Mouse (Mus musculus) CH12.LX (cell line): ENCODE data around the gene Lcn10. TPM values are rescaled to one million over a fixed set of nuclear protein-coding genes. Genes with fewer than 3 reads are reported as not detected.
A peak's percentile ranks its signal among the peaks of the same experiment; 100 is the strongest.

ENCODE experiments used
- DNase-seq: peaks from one replicate; pipeline ENCODE4 v3.0.0-alpha.2; 2013; ENCODE audit errors: extremely low read depth
- H3K27ac ChIP-seq: 2 replicates; pipeline ENCODE4 v1.5.1; 2012; ENCODE audit warnings: low read depth, mild to moderate bottlenecking, control low read depth, moderate library complexity; ENCODE audit not compliant: insufficient read depth
- H3K27me3 ChIP-seq: replicated peaks from 2 replicates; pipeline ENCODE3; 2012; ENCODE audit warnings: inconsistent platforms
- H3K36me3 ChIP-seq, 2 experiments: replicated peaks in 1 of 2; 2 replicates each; pipeline versions ENCODE3 to v1.6.1; 2012; ENCODE audit warnings: inconsistent platforms in 1 of 2, low read length in 1 of 2, mild to moderate bottlenecking in 1 of 2, mixed read lengths in 1 of 2, moderate library complexity in 1 of 2; ENCODE audit not compliant: control insufficient read depth in 1 of 2, insufficient read depth in 1 of 2
- H3K4me1 ChIP-seq, 2 experiments: 2 replicates each; pipeline ENCODE4 v1.6.1; 2012; ENCODE audit warnings: inconsistent platforms in 1 of 2, moderate library complexity in 1 of 2; ENCODE audit not compliant: insufficient read depth in 2 of 2, control insufficient read depth in 1 of 2
- H3K4me2 ChIP-seq: 2 replicates; pipeline ENCODE4 v1.6.1; 2012; ENCODE audit warnings: low read depth, mild to moderate bottlenecking, control low read depth; ENCODE audit not compliant: poor library complexity, insufficient read depth, severe bottlenecking
- H3K4me3 ChIP-seq, 3 experiments: fragments of 150-350 bp in 1 of 3; sonication (generic) in 1 of 3; replicated peaks in 1 of 3; 2 replicates each; pipeline versions ENCODE3 to v1.5.1; 2011 to 2012; ENCODE audit warnings: low read depth in 2 of 3, low read length in 2 of 3, mild to moderate bottlenecking in 2 of 3, moderate library complexity in 2 of 3, control low read depth in 1 of 3, improper control_type of control experiment in 1 of 3, inconsistent platforms in 1 of 3, mixed read lengths in 1 of 3; ENCODE audit not compliant: poor library complexity in 1 of 3
- H3K79me2 ChIP-seq: replicated peaks from 2 replicates; pipeline ENCODE4 v1.6.1; 2012; ENCODE audit warnings: mild to moderate bottlenecking, moderate library complexity; ENCODE audit not compliant: control insufficient read depth, poor library complexity, insufficient read depth, severe bottlenecking; ENCODE audit errors: extremely low read depth
- H3K9ac ChIP-seq: 2 replicates; pipeline ENCODE4 v1.6.1; 2012; ENCODE audit warnings: low read depth, mild to moderate bottlenecking, control low read depth, moderate library complexity; ENCODE audit not compliant: insufficient read depth
- H3K9me3 ChIP-seq: replicated peaks from 2 replicates; pipeline ENCODE3; 2012; ENCODE audit warnings: low read length, inconsistent platforms, mixed read lengths
- BHLHE40 ChIP-seq: IDR thresholded peaks from 2 replicates; pipeline ENCODE4 v1.6.1; 2011; ENCODE audit warnings: mild to moderate bottlenecking, low read depth, low read length, improper control_type of control experiment
- CHD1 ChIP-seq: IDR thresholded peaks from 2 replicates; pipeline ENCODE4 v1.6.1; 2012; ENCODE audit warnings: low read depth, low read length, improper control_type of control experiment, inconsistent platforms
- CTCF ChIP-seq, 2 experiments: IDR thresholded peaks in 1 of 2; conservative IDR thresholded peaks in 1 of 2; 2 replicates each; pipeline ENCODE4 v1.5.1; 2011 to 2012; ENCODE audit warnings: low read depth in 2 of 2, low read length in 2 of 2, improper control_type of control experiment in 1 of 2, inconsistent platforms in 1 of 2, mild to moderate bottlenecking in 1 of 2, moderate library complexity in 1 of 2
- E2F4 ChIP-seq: IDR thresholded peaks from 2 replicates; pipeline ENCODE4 v1.6.1; 2011; ENCODE audit warnings: low read depth, low read length, improper control_type of control experiment; ENCODE audit not compliant: insufficient replicate concordance
- IRF4 ChIP-seq: IDR thresholded peaks from 2 replicates; pipeline ENCODE4 v1.6.1; 2014; ENCODE audit warnings: low read depth, mild to moderate bottlenecking, inconsistent platforms, low read length, improper control_type of control experiment
- MXI1 ChIP-seq: IDR thresholded peaks from 2 replicates; pipeline ENCODE4 v1.6.1; 2011; ENCODE audit warnings: mild to moderate bottlenecking, low read depth, low read length, improper control_type of control experiment
- MYC ChIP-seq: IDR thresholded peaks from 2 replicates; pipeline ENCODE4 v1.6.1; 2011; ENCODE audit warnings: low read depth, mild to moderate bottlenecking, improper control_type of control experiment, low read length
- NELFE ChIP-seq: IDR thresholded peaks from 2 replicates; pipeline ENCODE4 v1.6.1; 2011; ENCODE audit warnings: low read depth, low read length, improper control_type of control experiment
- RAD21 ChIP-seq: IDR thresholded peaks from 2 replicates; pipeline ENCODE4 v1.6.1; 2011; ENCODE audit warnings: low read depth, mild to moderate bottlenecking, low read length, improper control_type of control experiment, moderate library complexity
- SIN3A ChIP-seq: IDR thresholded peaks from 2 replicates; pipeline ENCODE4 v1.6.1; 2012; ENCODE audit warnings: low read length, improper control_type of control experiment, inconsistent platforms
- ZMIZ1 ChIP-seq: IDR thresholded peaks from 2 replicates; pipeline ENCODE4 v1.6.1; 2012; ENCODE audit warnings: low read depth, mild to moderate bottlenecking, inconsistent platforms, low read length, improper control_type of control experiment
- dilution Hi-C: fragments of 300-500 bp; cut with MboI; formaldehyde crosslinking; loops from 2 replicates; pipeline ENCODE4 v1.14.3; 2020; ENCODE audit warnings: low sequenced_read_pairs; ENCODE audit not compliant: extremely low pct_unique_long_range_greater_than_20kb, extremely low pct_ligation_motif_present
- in situ Hi-C: fragments of 300-500 bp; cut with MboI; formaldehyde crosslinking; loops from 3 replicates; pipeline ENCODE4 v1.14.3; 2019; ENCODE audit warnings: low sequenced_read_pairs, low pct_ligation_motif_present, low pct_unique_long_range_greater_than_20kb, mixed read lengths
- polyA plus RNA-seq: library from polyadenylated mRNA; unstranded; fragments of >175 nt; gene quantifications from 2 replicates; pipeline ENCODE4 v1.2.1, GENCODE M21; 2012; ENCODE audit warnings: low read depth; ENCODE audit not compliant: insufficient read length
- total RNA-seq, 2 experiments: library from RNA; depleted of rRNA; stranded (reverse); fragments of 300-350 nt in 1 of 2; fragments of >200 nt in 1 of 2; gene quantifications; 2 replicates each; pipeline ENCODE4 v1.2.3; 2012 to 2014

Lcn10 gene
- total and polyA plus RNA-seq, 3 experiments = not detected

DNA sequence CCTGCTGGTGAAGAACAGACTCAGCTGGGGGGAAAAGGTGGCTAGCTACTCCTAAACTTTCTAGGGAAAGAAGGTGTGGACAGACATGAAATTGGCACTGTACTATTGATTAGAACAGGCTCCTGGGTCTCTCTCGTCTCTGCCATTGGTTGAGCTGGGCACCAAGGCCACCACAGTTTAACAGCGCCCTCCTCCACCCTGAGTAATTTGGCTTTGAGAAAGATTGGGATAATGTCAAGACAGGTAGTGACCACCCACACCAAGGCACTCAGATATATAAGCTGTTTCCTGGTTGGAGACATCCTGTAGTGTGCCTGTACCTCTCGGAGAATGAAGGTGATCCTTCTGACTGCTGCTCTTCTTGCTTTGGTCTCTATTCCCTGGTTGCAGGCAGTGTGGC is 6.0 kb upstream of the Lcn10 start, which contains the start of gene Lcn6:
Gene Lcn6, plus strand, starts transcription at position 301 of the 400 bp plus-strand sequence.
- Histone ChIP-seq H3K9me3 (no peaks in the 10 kb centered on the region), H3K27me3 (peaks cover 18% of the 10 kb centered on the region), H3K36me3 (no peaks in the 10 kb centered on the region), H3K27ac (no peak within 1 kb of the TSS), H3K9ac (no peak within 1 kb of the TSS), H3K79me2 (no peaks in the 10 kb centered on the region), H3K4me2 (no peak within 1 kb of the TSS), H3K4me3 (no peak within 1 kb of the TSS), H3K4me1 (peaks cover 4 to 36% of the 10 kb centered on the region in 2 experiments)
- DNase-seq = no peak
- in situ Hi-C loops = no loop called here
- TF ChIP-seq MYC (no peak), MXI1 (no peak), ZMIZ1 (no peak), E2F4 (no peak), NELFE (no peak), RAD21 (no peak)
- dilution Hi-C loops = no loop called here

GRCm38 (mm10) chr2:25679559-25679958 is 3.0 kb upstream of the Lcn10 start:
- Histone ChIP-seq H3K36me3 (no peaks in the 10 kb centered on the region), H3K9me3 (no peaks in the 10 kb centered on the region), H3K4me3 (no peak overlapping the region), H3K27ac (no peak overlapping the region), H3K79me2 (no peaks in the 10 kb centered on the region)
- in situ Hi-C loops (no loop called here), dilution Hi-C loops (no loop called here)
- TF ChIP-seq BHLHE40 (peak; percentile 62; the same call in 1 of the 2 replicates), SIN3A (no peak)
- TF ChIP-seq, all 38 proteins: peak for 1
- peak; percentile 21 for DNase-seq
- peaks cover 4 to 36% of the 10 kb centered on the region in 2 experiments for H3K4me1 ChIP-seq
- no peak overlapping the region for H3K9ac ChIP-seq
- H3K27me3 ChIP-seq = peaks cover 40% of the 10 kb centered on the region
- H3K4me2 ChIP-seq = no peak overlapping the region

DNA sequence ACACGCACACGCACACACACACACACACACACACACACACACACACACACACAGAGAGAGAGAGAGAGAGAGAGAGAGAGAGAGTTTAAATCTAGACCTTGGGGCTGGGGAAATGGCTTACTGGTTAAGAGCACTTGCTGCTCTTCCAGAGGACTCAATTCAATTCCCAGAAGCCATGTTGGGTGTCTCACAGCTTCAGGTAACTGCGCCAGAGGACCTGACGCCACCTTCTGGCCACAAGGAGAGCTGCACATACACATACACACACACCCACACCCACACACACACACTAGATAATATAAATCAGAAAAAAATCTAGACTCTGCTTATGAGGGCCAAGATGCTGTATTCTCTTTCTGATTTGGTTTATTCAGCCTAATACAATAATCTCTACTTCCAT is 4.4 kb downstream of the Lcn10 start:
- Histone ChIP-seq H3K4me2 (no peak overlapping the region), H3K4me1 (no peaks in the 10 kb centered on the region), H3K9me3 (peaks cover 2% of the 10 kb centered on the region), H3K79me2 (no peaks in the 10 kb centered on the region), H3K4me3 (no peak overlapping the region), H3K9ac (no peak overlapping the region), H3K27me3 (peaks cover 44% of the 10 kb centered on the region), H3K36me3 (no peaks in the 10 kb centered on the region), H3K27ac (no peak overlapping the region)
- no peak for DNase-seq
- in situ Hi-C loops = no loop called here
- dilution Hi-C loops = no loop called here
- TF ChIP-seq RAD21 (peak; percentile 4), IRF4 (no peak), CTCF (conservative IDR thresholded peaks at IDR 0.05 in 1 of 2, IDR thresholded peaks at IDR 0.05 in 1 of 2; ENCODE audit: low read depth in 2 of 2, low read length in 2 of 2) (peak in 1 of 2 experiments; percentile 39; a peak in 2 of 4 replicates), CHD1 (no peak)
